Mouse (Mus musculus): ENCODE measurements around the gene Hist1h2be. TPM values are rescaled to one million over a fixed set of nuclear protein-coding genes. Genes with fewer than 3 reads are reported as not detected.
"Not testable (repeated sequence)": the region's sequence is repeated elsewhere in the genome, so short reads cannot be mapped to it uniquely, and the experiment has no call there.

Gene Hist1h2be
- polyA plus RNA-seq, 1 experiment from 2014 or later, result 2.5 TPM

DNA sequence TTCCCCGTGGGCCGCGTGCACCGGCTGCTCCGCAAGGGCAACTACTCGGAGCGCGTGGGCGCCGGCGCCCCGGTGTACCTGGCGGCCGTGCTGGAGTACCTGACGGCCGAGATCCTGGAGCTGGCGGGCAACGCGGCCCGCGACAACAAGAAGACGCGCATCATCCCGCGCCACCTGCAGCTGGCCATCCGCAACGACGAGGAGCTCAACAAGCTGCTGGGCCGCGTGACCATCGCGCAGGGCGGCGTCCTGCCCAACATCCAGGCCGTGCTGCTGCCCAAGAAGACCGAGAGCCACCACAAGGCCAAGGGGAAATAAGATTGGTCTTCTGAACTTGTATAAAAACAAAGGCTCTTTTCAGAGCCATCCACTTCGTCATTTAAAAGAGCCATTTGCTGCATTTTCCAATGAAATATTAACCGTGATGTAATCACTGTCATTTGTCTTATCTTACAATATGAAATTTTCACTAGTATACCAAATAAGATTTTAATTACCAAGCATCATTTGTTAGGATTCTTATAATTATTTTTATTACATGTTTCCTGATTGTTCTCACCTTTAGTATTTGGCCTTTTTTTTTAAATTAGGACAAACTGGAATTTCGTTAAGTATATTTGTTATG lies 46.3 kb downstream of the Hist1h2be start:
- peaks cover 38% of the 10 kb centered on the region for H3K4me1 ChIP-seq (replicated peaks)
- H3K36me3 ChIP-seq; DNase-seq (ENCODE audit: low spot score); H3K9me3 ChIP-seq; H3K27me3 ChIP-seq (ENCODE audit: insufficient read depth, poor library complexity, severe bottlenecking): not testable (repeated sequence)
- peak overlapping the region; percentile 91 for H3K27ac ChIP-seq
- H3K4me3 ChIP-seq, result peak overlapping the region; percentile 62
- under 1% methylated on average over 11 of the region's 39 CpGs for WGBS

DNA sequence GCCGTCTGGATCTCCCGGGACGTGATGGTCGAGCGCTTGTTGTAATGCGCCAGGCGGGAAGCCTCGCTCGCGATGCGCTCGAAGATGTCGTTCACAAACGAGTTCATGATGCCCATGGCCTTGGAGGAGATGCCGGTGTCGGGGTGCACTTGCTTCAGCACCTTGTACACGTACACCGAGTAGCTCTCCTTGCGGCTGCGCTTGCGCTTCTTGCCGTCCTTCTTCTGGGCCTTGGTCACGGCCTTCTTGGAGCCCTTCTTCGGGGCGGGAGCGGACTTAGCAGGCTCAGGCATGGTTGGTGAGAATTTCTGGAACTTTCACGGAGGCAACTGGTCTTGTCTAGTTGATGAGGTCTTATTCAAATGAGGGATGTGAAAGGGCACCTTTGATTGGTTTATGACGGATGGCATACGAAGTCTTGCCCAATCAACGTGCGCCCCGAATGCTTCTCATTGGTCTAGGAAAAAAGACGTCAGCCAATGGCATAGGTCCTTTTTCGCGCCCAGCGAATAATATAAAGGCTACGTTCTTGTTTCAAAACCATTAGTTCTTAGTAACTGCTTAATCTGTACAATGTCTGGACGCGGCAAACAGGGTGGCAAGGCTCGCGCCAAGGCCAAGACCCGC lies 46.9 kb downstream of the Hist1h2be start, which contains the start of the genes Hist1h2bf and Hist1h2ad:
Gene Hist1h2bf, minus strand, starts transcription at position 299 of the 627 bp plus-strand sequence.
Gene Hist1h2ad, plus strand, starts transcription at position 484 of the 627 bp plus-strand sequence.
- WGBS, result under 1% methylated on average over 42 of the region's 42 CpGs
- peak within 1 kb of the TSS; percentile 62 for H3K4me3 ChIP-seq
- DNase-seq (ENCODE audit: low spot score), result peak; percentile 91

DNA sequence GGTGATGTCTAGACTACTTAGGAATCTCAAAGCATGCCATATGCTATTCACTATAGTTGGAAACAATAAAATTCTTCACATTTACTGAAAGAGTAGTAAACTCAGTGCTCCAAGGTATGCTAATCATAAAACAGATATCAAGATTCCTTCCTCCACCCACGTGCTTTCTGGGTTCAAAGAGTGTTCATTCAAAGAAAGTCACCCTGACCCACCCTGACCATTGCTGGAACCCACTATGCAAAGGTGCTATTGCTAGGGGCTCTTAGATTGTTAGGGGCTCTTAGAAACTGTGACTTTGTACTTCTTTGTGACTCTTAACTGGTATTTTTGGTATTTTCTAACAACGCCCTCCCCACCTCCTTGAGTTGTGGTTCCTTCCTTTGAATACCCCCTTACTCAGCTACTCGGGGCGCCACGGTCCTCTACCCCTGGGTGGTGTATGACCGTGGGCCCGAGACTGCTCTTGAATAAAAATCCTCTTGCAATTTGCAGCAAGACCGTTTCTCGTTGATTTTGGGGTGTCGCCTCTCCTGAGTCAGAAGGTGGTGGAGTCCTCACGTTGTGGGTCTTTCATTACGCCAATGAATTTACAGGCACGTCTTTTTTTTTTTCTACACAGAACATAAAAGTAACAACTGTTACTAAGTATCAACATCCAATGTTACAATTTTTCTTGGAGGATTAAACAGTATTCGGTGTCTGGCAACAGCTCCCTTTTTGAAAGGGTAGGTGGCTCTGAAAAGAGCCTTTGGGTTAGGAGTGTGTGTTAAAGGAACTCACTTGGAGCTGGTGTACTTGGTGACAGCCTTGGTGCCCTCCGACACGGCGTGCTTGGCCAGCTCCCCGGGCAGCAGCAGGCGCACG lies 47.7 kb downstream of the Hist1h2be start:
- H3K36me3 ChIP-seq; H3K27me3 ChIP-seq (ENCODE audit: insufficient read depth, poor library complexity, severe bottlenecking); DNase-seq (ENCODE audit: low spot score); H3K9me3 ChIP-seq: not testable (repeated sequence)
- Histone ChIP-seq H3K4me1 (replicated peaks) (peaks cover 38% of the 10 kb centered on the region), H3K4me3 (peak overlapping the region; percentile 56), H3K27ac (peak overlapping the region; percentile 91)
- 8% methylated on average over 20 of the region's 20 CpGs for WGBS

More for the DNA sequence above, 46.9 kb downstream of the Hist1h2be start, which contains the start of the genes Hist1h2bf and Hist1h2ad:
- Histone ChIP-seq H3K27ac (peak within 1 kb of the TSS; percentile 91), H3K4me1 (replicated peaks) (peaks cover 38% of the 10 kb centered on the region)
- H3K36me3 ChIP-seq; H3K9me3 ChIP-seq; H3K27me3 ChIP-seq (ENCODE audit: insufficient read depth, poor library complexity, severe bottlenecking): not testable (repeated sequence)

DNA sequence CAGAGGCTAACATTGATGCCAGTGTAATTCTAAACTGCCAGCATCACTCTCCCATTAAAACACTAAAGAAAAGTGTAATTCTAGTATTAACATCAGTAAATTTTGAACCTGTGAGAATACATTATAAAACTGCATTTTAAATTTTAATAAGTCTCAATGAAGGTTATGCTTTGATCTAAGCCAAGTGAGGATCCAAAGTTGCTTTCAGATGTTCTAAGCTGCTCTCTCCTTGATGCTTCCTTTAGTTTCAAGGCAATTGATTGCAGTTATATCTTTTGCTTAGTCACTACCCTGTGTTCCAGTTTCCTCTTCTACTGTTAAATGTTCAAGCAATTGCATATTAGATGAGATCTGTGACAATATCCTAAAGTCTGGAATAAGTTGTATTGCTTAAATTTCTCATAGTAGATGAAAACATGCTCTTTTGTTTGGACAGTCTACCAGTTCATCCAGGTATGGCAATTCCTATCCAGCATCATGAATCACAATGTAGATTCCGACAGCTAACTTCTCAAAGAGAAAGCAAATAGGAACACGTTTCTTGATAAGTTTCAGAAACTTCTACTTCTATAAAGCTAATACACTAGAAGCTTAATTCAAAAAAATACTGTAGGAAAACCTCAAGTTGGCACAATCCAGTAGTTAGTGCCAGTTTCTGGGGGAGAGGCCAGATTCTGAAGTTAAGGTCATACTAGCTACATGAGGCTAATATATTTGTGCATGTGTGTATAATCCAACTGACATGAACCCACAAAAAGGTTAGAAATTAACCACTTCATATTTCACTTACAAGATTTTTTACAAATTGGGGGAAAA lies 48.5 kb downstream of the Hist1h2be start:
- no peak for DNase-seq (ENCODE audit: low spot score)
- no peaks in the 10 kb centered on the region for H3K27me3 ChIP-seq (ENCODE audit: insufficient read depth, poor library complexity, severe bottlenecking)
- H3K36me3 ChIP-seq, result no peaks in the 10 kb centered on the region
- peaks cover 38% of the 10 kb centered on the region for H3K4me1 ChIP-seq (replicated peaks)
- H3K9me3 ChIP-seq, result no peaks in the 10 kb centered on the region
- peak overlapping the region; percentile 56 for H3K4me3 ChIP-seq
- WGBS, result 45% methylated on average over 2 of the region's 2 CpGs
- H3K27ac ChIP-seq, result peak overlapping the region; percentile 91

DNA sequence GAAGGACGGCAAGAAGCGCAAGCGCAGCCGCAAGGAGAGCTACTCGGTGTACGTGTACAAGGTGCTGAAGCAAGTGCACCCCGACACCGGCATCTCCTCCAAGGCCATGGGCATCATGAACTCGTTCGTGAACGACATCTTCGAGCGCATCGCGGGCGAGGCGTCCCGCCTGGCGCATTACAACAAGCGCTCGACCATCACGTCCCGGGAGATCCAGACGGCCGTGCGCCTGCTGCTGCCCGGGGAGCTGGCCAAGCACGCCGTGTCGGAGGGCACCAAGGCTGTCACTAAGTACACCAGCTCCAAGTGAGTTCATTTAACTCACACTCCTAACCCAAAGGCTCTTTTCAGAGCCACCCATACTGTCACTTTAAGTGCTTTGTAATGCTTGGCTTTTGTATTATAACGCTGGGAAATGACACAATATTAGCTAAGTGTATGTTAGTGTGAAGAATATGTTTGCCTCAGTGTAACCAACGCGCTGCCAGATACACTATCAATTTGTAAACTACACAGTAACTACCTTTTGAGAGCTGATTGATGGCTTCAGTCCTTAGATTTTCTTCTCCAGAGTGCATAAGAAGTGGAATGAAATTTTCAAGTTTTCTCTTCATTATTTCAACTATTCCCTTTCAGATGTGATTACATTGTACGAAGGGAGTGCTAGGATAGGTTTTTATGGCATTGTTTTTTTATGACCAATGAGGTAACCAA lies 49.3 kb downstream of the Hist1h2be start:
- Histone ChIP-seq H3K27ac (peak overlapping the region; percentile 98), H3K4me1 (replicated peaks) (peaks cover 30% of the 10 kb centered on the region), H3K4me3 (peak overlapping the region; percentile 56)
- H3K9me3 ChIP-seq; H3K36me3 ChIP-seq; H3K27me3 ChIP-seq (ENCODE audit: insufficient read depth, poor library complexity, severe bottlenecking); DNase-seq (ENCODE audit: low spot score): not testable (repeated sequence)
- under 1% methylated on average over 16 of the region's 34 CpGs for WGBS

DNA sequence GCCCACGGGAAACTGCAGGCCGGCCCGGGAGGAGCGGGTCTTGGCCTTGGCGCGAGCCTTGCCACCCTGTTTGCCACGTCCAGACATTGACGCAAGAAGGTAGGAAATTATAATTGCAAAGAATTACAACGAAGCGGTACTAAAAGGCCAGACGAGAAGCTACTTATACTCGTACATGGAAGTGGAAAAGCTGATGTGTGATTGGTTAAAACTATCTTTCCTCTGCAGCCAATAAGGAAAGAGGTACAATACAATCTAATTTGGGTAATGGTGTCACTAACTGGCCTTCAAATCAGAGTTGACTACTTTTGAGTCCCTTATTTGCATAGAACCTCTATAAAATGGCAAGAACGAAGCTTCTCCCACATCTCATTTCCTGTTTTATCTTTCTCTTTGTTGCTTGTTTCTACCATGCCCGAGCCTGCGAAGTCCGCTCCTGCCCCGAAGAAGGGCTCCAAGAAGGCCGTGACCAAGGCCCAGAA lies 49.9 kb downstream of the Hist1h2be start, which contains the start of the genes Hist1h2ae and Hist1h2bg:
Gene Hist1h2ae, minus strand, starts transcription at position 199 of the 482 bp plus-strand sequence.
Gene Hist1h2bg, plus strand, starts transcription at position 375 of the 482 bp plus-strand sequence.
- Histone ChIP-seq H3K27me3 (ENCODE audit: insufficient read depth, poor library complexity, severe bottlenecking) (no peaks in the 10 kb centered on the region), H3K4me1 (replicated peaks) (peaks cover 24% of the 10 kb centered on the region), H3K4me3 (peak within 1 kb of the TSS; percentile 56), H3K36me3 (no peaks in the 10 kb centered on the region), H3K27ac (peak within 1 kb of the TSS; percentile 98), H3K9me3 (no peaks in the 10 kb centered on the region)
- DNase-seq (ENCODE audit: low spot score), result peak; percentile 74
- under 1% methylated on average over 18 of the region's 18 CpGs for WGBS

DNA sequence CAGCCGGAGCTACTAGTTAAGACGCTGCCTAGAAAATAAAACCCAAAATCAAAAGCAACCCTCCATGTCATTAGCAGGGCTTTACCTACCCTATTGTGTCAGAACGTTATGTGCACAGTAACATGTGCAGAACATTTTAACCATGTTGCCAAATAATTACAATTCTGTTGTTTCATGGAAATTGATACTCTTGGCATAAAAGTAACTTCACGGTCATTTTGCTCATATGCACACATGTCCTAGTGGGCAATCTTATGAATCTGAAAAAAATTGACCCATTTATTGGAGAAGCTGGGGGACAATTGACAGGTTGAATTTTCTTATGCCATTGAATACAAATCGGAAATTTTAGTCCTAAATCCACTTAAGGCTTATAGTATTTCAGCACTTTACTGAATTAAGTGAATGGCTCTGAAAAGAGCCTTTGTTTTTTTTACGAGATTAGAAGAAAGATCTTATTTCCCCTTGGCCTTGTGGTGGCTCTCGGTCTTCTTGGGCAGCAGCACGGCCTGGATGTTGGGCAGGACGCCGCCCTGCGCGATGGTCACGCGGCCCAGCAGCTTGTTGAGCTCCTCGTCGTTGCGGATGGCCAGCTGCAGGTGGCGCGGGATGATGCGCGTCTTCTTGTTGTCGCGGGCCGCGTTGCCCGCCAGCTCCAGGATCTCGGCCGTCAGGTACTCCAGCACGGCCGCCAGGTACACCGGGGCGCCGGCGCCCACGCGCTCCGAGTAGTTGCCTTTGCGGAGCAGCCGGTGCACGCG lies 50.5 kb downstream of the Hist1h2be start:
- DNase-seq (ENCODE audit: low spot score); H3K9me3 ChIP-seq; H3K36me3 ChIP-seq; H3K27me3 ChIP-seq (ENCODE audit: insufficient read depth, poor library complexity, severe bottlenecking): not testable (repeated sequence)
- H3K27ac ChIP-seq, result peak overlapping the region; percentile 98
- H3K4me3 ChIP-seq, result peak overlapping the region; percentile 56
- peaks cover 22% of the 10 kb centered on the region for H3K4me1 ChIP-seq (replicated peaks)
- WGBS, result 2% methylated on average over 29 of the region's 41 CpGs

DNA sequence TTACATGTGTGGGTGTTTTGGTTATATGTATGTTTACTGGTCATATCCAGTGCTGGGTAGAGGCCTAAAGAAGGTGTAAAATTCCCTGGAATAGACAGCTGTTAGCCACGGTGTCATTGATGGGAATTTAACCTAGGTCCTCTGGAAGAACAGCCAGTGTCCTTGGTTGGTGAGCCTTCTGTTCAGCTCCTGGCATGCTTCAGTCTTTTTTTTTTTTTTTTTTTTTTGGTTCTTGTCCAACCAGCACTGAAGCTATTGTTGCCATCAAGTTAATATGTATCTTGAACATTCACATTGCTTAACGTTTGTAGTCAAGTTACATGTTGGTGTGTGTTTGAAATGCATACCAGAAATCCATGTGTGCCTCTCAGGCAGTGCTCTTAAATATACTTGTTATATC lies 56.4 kb downstream of the Hist1h2be start:
- WGBS, result 78% methylated on average over 2 of the region's 2 CpGs
- peak overlapping the region; percentile 98 for H3K27ac ChIP-seq
- 0 out of 2 replicates have a peak, but pooled peaks cover 5% of the 10 kb centered on the region for H3K4me1 ChIP-seq (replicated peaks)
- H3K9me3 ChIP-seq, result no peaks in the 10 kb centered on the region
- H3K27me3 ChIP-seq (ENCODE audit: insufficient read depth, poor library complexity, severe bottlenecking), result no peaks in the 10 kb centered on the region
- DNase-seq (ENCODE audit: low spot score), result no peak
- H3K36me3 ChIP-seq, result no peaks in the 10 kb centered on the region
- H3K4me3 ChIP-seq, result no peak overlapping the region

DNA sequence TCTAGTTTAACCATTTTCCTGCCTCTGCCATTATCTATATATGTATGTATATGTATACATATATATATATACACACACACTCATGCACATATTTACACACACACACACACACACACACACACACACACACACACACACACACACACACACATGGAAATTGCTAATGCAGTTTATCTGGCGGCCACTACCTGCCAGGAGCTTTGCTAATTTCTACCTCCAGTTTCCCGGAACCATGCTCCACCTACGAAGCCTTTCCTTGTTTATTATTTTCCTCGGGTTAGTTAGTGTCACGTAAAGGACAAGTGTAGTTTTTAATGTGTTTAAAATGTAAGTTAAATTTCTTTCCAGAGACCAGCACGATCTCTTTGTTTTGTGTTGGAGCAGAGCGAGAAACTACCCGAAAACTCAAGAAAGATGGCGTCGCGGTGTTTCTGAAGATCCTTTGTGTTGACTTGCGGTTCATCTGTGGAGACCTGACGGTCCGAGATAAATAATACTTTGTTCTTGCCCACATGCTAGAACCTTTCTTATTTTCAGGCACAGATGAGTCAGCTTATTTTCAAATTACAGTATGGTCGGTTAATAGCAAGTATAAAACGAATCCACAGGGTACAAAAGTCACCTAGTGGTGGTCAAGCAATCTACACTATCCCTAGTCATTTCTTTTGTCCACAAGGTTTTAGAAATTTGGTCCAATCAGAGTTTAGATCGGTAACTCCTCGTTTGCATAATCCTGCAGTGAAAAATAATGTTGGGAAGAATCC lies 58.0 kb downstream of the Hist1h2be start:
- no peaks in the 10 kb centered on the region for H3K9me3 ChIP-seq
- peak; percentile 47 for DNase-seq (ENCODE audit: low spot score)
- H3K4me3 ChIP-seq, result peak overlapping the region; percentile 54
- no peaks in the 10 kb centered on the region for H3K27me3 ChIP-seq (ENCODE audit: insufficient read depth, poor library complexity, severe bottlenecking)
- 4% methylated on average over 18 of the region's 18 CpGs for WGBS
- no peaks in the 10 kb centered on the region for H3K36me3 ChIP-seq
- H3K4me1 ChIP-seq (replicated peaks), result 0 out of 2 replicates have a peak, but pooled peaks cover 5% of the 10 kb centered on the region
- H3K27ac ChIP-seq, result peak overlapping the region; percentile 98

DNA sequence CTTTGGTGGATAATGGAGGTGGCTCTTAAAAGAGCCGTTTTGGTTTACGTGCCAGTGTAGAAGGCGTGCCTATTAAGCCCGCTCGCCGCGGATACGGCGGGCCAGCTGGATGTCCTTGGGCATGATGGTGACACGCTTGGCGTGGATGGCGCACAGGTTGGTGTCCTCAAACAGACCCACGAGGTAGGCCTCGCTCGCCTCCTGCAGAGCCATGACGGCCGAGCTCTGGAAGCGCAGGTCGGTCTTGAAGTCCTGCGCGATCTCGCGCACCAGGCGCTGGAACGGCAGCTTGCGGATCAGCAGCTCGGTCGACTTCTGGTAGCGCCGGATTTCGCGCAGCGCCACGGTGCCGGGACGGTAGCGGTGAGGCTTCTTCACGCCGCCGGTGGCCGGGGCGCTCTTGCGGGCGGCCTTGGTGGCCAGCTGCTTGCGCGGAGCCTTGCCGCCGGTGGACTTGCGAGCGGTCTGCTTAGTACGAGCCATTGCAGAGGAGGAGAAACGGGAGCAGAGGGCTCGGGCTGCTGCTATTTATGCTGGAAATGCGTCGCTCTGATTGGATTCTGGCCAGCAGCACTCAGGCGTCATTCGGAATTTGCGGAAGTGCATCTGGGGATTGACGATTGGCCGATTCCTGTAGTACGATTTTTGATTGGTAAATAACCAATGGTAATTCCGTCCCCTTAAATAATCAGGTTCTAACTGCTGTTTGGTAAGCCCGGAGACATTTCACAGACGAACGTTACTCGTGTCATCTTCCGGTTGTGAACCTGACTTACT lies 58.9 kb downstream of the Hist1h2be start, which contains the start of gene Hist1h3e:
Gene Hist1h3e, minus strand, starts transcription at position 487 of the 777 bp plus-strand sequence.
- H3K36me3 ChIP-seq; H3K4me1 ChIP-seq (replicated peaks); H3K9me3 ChIP-seq; H3K27me3 ChIP-seq (ENCODE audit: insufficient read depth, poor library complexity, severe bottlenecking): not testable (repeated sequence)
- peak; percentile 93 for DNase-seq (ENCODE audit: low spot score)
- under 1% methylated on average over 67 of the region's 67 CpGs for WGBS
- Histone ChIP-seq H3K4me3 (peak within 1 kb of the TSS; percentile 54), H3K27ac (peak within 1 kb of the TSS; percentile 98)
